Mouse (Mus musculus) frontal cortex, postnatal 14 days (tissue): ENCODE measurements around the gene Hdgfl3.

Source experiments
- DNase-seq, 2 experiments: peaks; one replicate each; pipeline ENCODE4 v3.0.0; 2022; ENCODE audit warnings: low spot score in 2 of 2

Hdgfl3 gene

DNA sequence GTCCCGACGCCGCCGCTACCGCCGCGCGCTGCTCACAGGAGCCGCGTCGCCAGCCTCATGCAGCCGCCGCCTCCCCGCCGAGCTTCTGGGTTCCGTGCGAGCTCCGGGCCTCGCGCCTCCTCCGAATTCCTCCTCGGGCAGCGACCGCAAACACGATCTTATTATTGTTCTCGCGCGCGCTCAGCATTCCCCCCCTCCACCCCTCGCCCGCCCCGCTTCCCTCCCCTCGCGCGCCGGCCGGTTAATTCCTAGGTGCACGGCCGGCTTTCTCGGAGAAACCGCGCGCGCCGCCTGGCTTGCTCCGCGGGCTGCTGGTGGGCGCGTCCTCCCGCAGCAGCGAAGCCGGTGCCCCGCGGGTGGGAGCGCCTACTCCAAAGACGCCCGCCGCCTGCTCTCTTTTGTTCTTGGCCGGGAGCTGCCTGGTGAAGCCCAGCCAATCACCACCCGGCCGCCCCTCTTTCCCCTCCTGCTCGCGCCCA is at the start of gene Hdgfl3:
Gene Hdgfl3, minus strand, starts transcription at position 207 of the 479 bp plus-strand sequence.
- peak; percentile 69 to 70 for DNase-seq

DNA sequence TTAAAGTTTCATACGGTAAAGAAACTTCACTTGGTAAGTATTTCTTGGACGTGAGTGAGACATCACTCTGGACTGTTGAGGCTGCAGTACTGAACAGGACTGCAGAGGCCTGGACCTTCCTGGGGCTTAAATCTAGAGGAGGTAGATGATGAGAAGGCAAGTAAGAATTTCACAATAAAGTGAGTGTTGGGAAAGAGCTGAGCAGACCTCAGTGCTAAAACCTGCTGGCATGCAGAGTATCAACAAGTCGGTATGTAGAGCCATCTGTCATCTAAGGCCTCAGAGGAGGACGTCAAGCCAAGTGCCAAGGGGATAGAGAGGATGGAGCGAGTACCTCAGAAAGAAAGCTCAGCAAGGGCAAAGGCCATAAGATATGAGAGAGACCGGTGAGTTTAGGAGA is 49.4 kb upstream of the Hdgfl3 start:
- DNase-seq: no peak

DNA sequence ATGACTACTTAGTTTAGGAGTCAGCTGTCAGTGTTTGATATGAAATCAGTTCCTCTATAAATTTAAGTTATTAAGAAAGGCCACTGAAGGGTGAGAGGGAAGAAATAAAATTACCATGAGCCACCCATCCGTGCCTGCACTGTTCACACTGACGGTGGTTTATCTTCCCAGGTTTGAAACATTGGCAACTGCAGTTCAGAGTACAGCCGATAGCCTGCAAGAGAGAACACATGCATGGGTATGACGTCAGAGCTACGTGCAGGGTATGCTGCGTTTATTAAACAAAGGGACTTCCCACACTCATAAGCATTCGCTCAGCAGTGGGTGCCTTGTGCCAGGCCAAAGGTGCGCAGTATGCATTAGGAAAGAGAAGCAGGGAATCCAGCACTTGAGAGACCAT is 44.0 kb upstream of the Hdgfl3 start:
- no peak for DNase-seq

DNA sequence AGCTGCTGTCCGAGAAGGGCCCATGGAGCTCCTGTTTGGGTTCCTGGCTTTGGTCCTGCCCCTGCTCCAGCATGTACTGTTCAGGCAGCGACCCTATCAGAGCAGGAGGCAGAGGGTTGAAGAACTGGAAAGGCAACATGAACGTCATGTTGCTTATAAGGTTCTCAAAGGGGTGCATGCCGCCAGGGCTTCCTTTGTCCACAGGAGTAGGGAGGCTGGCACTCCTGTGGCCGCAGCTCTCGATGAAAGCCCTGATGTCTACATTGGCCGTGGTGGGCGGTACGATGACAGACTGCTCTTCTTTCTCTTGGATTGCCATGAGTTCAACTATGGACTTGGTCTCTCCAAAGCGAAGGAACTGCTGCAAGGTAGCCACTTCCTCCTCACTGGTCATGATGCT is 40.3 kb upstream of the Hdgfl3 start:
- no peak for DNase-seq

GRCm38 (mm10) chr7:81973939-81974338 is 39.7 kb upstream of the Hdgfl3 start:
- DNase-seq: no peak

- no peak for DNase-seq
These were observed 39.1 kb upstream of the Hdgfl3 start for GRCm38 (mm10) chr7:81973339-81973738.

DNA sequence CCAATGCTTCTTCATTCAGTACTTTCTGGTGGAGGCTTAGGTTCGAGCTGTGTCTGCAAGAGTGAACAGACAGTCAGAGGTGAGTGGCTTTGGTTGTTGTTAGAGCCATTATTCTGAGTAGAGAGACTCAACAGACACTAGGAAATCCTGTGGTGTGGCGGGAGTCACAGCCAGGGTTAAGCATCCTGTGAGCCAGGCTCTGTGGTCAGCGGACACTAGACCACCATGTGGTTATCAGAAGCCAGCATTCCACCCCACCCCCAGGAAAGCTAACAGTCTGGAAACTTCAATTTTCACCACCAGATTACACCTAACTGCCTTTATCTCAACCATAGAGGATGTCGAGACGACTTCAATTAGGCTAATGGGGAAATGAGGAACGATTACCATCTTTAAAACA is 34.7 kb upstream of the Hdgfl3 start:
- no peak for DNase-seq

DNA sequence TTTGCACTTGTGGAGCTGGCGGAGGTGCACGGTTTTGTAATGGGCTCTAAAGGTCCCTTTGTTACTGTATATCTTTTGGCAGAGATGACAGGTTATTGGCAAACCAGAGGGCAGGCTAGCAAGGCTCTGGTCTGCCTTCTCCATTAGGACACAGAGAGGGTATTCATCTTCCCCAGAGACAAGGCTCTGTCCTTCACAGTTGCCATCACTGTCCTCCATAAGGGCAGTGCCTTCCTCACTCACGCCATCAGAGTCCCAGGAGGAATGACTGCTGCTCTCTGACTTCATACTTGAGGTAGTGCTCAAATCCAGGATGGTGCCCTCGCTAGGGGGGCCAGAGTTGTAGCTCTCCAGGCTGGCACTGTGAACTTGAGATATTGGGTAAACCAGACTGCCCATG is 34.2 kb upstream of the Hdgfl3 start:
- DNase-seq: no peak

DNA sequence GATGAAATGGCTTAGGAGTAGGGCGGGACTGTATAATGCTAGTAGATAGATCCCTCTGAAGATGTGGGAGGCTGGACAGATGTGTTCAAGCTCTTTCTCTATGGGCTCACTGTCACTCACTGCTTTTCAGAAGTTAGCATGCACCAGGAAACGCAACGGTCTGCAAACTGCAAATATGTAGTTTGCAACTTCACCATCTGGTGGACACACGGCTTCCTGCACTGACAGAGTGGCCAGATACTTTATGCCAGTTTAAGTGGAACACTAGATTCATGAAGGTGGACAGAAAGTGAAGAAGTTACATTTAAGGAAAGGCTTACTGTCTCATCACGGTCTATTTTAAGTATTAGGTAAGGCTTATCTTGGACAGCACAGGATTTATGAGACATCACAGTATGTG is 31.9 kb upstream of the Hdgfl3 start:
- no peak for DNase-seq

DNA sequence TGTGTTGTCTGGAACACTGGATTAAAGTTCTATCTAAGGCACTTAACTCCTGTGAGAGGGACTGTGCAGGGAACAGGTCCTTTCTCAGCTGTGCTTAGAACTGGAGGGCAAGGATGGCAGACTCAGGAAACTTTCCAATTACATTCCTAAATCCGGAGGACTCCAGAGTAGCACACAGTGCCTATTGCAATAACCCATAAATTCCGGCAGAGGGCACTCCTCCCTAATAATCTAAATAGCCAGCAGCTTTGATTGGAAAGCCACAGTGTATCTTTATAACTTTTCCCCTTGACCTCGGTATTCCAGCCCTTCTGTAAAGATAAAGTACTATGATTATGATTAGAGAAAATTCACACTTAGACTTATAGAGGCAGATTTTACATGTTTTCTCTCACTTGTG is 25.4 kb upstream of the Hdgfl3 start:
- DNase-seq: peak in 1 of 2 experiments; percentile 31

DNA sequence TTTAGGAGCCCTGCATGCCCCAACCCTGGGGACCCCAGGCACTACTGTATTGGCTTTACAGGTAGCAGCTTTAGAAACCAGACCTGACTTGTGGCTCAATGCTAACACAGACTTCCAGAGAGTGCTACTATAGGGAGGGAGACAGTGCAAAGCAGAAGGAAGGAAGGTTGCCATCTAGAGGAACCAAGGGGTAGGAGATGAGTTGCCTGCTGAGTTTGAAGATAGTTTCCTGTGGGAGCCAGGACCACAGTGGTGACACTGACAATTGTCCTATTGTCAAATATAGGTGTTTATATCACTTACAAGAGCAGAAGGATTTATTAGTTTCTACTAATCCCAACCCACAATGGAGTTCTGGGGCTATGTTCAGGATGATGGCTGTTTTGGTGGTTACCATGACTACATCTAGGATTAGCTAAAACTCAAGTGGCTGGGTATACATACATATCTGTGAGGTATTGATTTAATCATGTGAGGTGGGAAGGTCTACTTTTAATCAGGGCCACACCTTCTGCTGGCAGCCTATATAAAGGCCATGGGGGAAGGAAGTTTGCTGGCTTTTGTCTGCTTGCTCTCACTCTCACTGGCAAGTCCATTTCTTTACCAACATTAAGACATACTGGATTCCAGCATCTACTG is 20.1 kb upstream of the Hdgfl3 start:
- peak in 1 of 2 experiments; percentile 19 for DNase-seq

- no peak for DNase-seq
These were observed 16.2 kb upstream of the Hdgfl3 start for GRCm38 (mm10) chr7:81950499-81950898.

GRCm38 (mm10) chr7:81945398-81945797 is 11.1 kb upstream of the Hdgfl3 start:
- no peak for DNase-seq

- no peak for DNase-seq
These were observed 533 bp upstream of the Hdgfl3 start for GRCm38 (mm10) chr7:81934806-81935205.

DNA sequence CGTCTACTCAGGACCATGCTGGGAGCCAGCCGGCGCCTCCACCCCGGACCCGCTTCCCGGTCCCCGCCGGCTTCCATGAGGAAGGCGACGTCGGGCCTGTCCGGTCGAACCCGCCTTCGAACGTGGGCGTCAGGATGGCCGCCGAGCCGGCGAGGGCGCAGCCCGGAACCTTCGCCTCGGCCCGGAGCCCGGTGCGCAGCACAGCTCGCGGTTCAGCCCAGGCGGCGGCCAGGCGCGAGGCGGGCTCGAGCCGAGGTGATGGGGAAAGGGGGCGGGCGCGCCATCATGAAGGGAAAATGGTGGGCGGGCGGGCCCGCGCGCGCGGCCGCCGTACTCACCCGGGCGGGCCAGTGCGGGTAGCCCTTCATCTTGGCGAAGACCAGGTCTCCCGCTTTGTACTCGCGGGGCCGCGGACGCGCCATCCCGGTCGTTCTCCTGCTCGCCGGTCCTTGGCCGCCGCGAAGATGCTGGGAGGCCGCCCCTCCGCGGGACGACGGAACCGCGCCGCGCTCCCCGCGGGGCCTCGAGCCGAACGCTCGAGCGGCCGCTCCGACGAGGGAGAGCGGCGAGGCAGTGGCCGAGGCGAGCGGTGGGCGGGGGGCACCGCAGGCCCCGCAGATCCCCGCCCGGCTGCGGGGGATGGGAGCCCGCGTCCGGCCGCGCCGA is 539 bp downstream of the Hdgfl3 start:
- peak; percentile 18 to 48 for DNase-seq

DNA sequence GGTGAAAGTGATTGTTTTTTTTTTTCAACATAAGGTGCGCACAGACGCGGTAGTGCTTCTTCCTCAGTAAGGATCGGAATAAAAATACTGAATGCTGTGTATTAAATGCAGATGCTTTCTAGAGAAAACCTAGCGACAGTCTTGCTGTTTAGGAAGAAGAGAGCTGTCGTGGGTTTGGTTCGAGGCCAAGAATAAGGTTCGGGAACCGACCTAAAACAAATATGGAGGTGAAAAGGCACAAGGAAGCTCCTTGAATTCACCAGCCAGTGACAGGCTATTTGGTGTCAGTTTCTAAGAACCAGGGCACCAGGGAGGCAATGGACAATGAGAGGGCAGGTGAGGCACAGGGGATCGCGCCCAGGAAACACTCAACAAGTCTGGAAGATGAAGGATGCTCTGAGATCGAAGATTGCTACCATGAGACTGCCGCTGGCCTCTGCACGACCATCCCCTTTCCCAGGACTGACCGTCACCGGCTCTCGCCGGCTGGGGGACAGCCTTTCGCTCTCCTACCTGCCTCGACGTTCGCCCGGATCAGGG is 1.1 kb downstream of the Hdgfl3 start:
- DNase-seq: no peak

DNA sequence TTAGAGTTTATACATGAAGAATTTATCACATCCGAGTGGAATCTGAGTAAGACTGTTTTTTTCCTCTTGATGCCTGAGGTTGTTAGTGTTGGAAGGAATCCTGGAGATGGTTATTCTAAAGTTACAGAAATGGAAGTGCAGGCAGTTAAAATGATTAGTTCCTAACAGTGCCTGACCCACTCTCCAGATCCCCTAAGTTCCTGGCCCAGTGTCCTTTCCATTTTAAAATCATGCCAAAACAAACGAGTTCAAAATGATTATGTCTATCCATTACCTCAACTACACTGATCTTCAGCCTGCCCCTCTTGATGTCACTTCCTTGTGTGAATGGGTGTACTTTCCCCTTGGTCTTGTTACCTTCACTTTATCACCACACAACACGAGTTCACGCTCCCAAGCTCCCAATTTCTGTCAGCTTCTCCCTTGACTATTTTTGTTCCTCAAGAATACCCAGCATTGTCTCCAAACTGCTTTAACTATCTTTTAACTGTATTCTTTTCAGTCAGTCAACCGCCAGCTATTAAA is 1.7 kb downstream of the Hdgfl3 start:
- no peak for DNase-seq

DNA sequence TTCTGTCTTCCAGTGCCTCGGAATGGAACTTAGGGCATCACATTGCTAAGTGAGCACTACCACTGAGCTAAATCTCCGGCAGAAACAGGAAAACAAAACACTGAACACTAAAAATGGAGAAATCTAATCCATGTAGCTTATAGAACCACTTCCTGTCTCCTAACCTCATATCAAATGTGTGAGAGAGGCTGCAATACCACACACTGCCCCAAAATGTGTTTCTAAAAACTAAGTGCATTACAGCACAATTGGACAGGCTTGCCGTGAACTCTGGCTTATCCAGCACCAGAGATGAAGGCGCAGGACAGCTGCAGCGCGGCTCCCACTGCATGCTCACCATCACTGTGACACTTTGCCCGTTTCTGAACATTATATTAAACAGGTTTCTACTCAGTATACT is 5.3 kb downstream of the Hdgfl3 start:
- no peak for DNase-seq

GRCm38 (mm10) chr7:81921379-81921952 is 12.8 kb downstream of the Hdgfl3 start:
- no peak for DNase-seq

DNA sequence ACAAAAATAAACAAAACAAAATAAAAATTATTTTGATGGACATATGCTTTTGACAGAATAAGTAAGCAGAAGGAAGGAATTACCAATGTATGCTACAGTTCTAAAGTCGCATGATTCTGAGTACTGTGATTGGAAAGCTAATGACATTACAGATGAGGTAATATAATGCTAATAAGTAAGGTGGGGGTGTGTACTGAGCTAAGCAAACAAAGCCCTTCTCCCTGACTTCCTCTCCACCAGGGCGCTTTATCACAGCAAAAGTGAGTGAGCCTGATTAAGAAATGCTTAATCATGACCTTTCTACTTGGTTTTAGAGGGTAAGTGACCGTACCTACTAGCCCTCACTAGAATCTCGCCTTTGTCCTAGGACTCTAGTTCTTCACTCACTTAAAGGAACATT is 14.0 kb downstream of the Hdgfl3 start:
- DNase-seq: no peak

- DNase-seq: no peak
These were observed 16.0 kb downstream of the Hdgfl3 start for GRCm38 (mm10) chr7:81918316-81918715.

GRCm38 (mm10) chr7:81904926-81905325 is 29.3 kb downstream of the Hdgfl3 start:
- no peak for DNase-seq

DNA sequence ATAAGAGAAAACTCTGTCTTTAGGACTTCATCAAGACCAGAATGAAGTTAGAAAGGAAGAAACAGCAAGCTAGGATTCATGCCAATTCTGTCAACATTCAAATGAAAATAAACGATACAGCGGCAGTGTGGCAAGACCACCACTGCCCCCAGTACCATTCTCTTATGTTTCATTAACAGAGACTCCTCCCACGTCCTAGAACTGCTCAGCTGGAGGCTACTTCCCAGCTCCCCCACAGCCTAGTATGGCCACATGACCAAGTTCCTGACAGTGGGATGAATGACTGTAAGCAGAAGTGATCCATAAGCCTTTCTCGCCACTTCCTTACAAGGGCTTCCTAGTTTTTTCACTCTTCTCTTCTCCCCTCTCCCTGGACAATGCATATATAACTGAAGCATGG is 30.2 kb downstream of the Hdgfl3 start:
- DNase-seq: no peak
